Mouse (Mus musculus): ENCODE results near the gene Krtap1-4.
"Not testable (repeated sequence)": the region's sequence is repeated elsewhere in the genome, so short reads cannot be mapped to it uniquely, and the experiment has no call there.

Gene Krtap1-4

DNA sequence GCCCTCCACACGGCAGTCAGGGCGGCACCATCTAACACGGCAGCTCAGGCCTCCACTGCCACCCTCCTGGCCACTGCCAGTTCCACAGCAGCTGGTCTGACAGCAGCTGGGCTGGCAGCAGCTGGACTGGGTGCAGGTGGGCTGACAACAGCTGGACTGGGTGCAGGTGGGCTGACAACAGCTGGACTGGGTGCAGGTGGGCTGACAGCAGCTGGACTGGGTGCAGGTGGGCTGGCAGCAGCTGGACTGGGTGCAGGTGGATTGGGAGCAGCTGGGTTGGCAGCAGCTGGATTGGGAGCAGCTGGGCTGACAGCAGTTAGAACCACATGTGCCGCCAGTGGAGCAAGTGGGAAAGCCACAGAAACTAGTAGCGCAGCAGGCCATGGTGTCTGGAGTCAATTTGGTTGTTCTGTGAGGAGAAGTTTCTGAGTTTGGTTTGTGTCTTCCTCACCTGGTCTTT lies at the start of gene Krtap1-4:
Gene Krtap1-4 (minus strand): TSS at position 410 of the 460 bp plus-strand sequence.
- DNase-seq (ENCODE audit: low spot score in 2 of 2) = no peak

DNA sequence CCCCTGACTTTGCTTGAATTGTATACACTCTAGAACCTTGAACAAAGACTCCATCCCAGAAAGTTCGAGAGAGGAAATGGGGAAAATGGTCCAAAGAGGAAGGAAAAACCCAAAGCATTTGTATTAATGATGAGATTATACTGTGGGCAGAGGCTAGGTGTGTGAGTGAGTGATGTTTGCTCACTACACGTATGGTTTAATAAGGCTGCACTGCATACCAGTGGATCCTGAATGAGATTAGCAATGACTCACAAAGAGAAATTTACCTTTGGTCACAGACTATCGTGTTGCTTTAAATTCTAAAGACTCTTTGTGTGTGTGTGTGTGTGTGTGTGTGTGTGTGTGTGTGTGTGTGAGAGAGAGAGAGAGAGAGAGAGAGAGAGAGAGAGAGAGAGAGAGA lies 47.4 kb upstream of the Krtap1-4 start:
- DNase-seq (ENCODE audit: low spot score in 2 of 2) = no peak

DNA sequence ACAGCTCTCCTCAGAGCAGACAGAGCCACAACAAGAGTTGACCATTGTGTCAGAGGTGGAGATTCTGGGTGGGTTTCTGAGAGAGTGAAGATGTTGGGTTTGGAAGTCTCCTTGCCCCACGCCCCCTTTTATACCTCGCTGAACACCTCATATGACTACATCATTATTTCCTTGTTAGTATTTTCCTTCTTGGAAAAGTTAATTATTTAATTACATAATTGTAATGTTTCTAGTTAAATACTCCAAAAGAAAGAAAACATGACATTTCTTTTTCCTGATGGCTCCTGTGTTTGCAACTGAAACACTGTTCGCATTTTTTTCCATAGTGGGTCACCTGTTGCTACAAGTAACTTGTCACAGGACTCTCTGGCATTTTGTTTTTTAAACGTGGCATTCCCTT lies 44.7 kb upstream of the Krtap1-4 start, which contains the start of gene Krtap4-1:
Gene Krtap4-1 (minus strand): TSS at position 101 of the 400 bp plus-strand sequence.
- DNase-seq (ENCODE audit: low spot score in 2 of 2) = no peak

DNA sequence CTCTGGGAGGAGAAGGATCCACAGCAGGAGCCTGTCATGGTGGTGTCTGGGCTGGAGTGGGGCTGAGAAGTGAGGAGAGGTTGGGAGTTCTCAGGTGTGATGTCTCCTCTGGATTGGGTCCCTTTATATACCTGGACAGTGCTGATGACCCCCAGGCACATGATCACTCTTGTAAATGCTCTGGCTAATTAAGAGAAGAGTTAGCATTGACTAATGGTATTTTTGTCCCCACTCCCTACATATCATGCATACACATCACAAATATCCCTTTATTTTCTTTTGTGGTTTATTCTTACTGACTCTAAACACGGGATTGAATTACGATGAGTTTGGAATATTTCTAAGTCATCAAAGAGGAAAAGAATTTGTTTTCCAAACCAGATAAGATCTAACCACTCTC lies 36.9 kb upstream of the Krtap1-4 start, which contains the start of gene Gm11562:
Gene Gm11562 (minus strand): TSS at position 101 of the 400 bp plus-strand sequence.
- DNase-seq (ENCODE audit: low spot score in 2 of 2) = no peak

DNA sequence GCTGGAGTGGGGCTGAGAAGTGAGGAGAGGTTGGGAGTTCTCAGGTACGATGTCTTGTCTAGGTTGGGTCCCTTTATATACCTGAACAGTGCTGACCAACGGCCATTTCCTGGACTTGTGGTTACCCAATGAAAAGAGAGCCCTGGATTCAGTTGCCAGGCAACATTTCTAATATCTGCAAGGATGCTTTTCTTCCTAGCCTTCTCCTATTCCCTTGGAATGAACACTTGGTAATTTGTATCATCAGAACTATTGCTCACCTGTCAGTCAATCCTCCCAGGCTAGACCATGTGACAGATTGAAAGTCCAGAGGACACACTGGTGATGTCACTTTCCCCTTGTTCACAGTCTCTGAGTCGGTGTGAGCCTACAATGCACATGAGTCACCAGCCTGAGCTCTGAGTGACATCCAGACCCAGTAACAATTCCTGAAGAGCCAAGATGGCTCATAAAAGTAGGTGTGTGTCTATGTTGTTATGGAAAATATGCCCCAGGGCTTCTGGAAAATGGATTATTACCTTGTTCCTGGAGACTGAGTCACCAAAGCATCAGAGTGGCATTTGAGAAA lies 31.4 kb upstream of the Krtap1-4 start, which contains the start of gene Krtap2-4:
Gene Krtap2-4 (minus strand): TSS at position 51 of the 568 bp plus-strand sequence.
- no peak for DNase-seq (ENCODE audit: low spot score in 2 of 2)

DNA sequence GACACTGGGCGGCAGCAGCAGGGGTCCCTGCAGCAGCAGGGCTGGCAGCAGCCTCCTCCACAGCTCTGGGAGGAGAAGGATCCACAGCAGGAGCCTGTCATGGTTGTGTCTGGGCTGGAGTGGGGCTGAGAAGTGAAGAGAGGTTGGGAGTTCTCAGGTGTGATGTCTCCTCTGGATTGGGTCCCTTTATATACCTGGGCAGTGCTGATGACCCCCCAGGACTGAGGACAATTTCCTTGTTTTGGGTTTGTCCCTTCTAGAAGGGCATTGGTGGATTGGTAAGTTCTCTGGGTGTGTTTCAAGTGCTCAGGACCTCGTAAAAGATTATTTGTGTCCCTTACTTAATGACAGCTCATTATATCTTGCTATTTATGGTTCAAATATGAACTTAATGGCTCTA lies 26.6 kb upstream of the Krtap1-4 start, which contains the start of gene Gm11937:
Gene Gm11937 (minus strand): TSS at position 101 of the 400 bp plus-strand sequence.
- DNase-seq (ENCODE audit: low spot score in 2 of 2) = not testable (repeated sequence)

DNA sequence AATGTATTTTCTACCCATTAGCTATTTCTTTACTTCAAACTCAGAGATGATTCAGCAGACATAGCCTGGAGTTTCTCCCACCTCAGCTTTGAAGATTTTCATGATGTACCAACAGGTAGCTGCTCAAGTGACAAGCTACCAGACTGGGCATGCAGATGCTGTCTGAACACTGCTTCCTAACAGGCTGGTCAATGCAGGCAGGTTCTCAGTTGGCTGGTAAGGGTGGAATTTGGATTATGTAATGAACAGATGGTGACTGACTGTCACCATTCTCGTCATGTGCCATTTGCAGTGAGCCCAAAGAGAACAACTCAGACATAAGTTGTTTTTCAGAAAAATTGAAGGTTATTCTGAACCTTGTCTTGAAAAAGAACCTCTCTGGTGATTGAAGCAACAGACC lies 25.7 kb upstream of the Krtap1-4 start:
- no peak for DNase-seq (ENCODE audit: low spot score in 2 of 2)

DNA sequence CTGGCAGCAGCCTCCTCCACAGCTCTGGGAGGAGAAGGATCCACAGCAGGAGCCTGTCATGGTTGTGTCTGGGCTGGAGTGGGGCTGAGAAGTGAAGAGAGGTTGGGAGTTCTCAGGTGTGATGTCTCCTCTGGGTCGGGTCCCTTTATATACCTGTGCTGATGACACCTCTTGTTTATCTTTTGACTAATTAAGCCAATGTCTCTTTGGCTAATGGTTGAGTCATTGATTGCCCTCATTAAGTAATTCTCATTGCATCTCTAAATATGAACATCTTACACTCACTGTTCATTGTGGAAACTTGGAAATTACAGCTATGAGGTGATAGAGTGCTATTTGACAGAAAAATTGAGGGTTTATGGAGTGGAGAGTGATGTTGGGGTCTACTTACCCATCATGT lies 19.8 kb upstream of the Krtap1-4 start, which contains the start of gene Gm11938:
Gene Gm11938 (minus strand): TSS at position 101 of the 400 bp plus-strand sequence.
- DNase-seq (ENCODE audit: low spot score in 2 of 2) = not testable (repeated sequence)

DNA sequence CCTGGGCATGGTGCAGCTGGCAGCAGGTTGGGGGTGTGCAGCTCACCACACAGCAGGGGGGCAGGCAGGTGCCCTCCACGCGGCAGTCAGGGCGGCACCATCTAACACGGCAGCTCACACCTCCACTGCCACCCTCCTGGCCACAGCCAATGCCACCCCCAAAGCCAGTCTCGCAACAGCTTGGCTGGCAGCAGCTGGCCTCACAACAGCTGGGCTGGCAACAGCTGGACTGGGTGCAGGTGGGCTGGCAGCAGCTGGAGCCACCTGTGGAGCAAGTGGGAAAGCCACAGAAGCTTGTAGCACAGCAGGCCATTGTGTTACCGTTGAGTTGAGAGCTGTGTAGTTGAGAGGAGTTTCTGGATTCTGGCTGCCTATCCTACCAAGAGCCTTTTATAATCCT lies 14.3 kb upstream of the Krtap1-4 start, which contains the start of gene Krtap9-3:
Gene Krtap9-3 (minus strand): TSS at position 364 of the 400 bp plus-strand sequence.
- DNase-seq (ENCODE audit: low spot score in 2 of 2) = not testable (repeated sequence)

DNA sequence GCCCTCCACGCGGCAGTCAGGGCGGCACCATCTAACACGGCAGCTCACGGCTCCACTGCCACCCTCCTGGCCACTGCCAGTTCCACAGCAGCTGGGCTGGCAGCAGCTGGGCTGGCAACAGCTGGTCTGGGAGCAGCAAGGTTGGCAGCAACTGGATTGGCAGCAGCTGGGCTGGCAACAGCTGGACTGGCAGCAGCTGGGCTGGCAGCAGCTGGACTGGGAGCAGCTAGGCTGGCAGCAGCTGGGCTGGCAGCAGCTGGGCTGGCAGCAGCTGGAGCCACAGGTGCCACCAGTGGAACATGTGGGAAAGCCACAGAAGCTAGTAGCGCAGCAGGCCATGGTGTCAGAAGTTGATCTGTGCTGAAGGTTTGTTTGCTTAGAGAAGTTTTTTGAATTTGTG lies 7.5 kb upstream of the Krtap1-4 start, which contains the start of gene Krtap1-3:
Gene Krtap1-3 (minus strand): TSS at position 359 of the 400 bp plus-strand sequence.
- DNase-seq (ENCODE audit: low spot score in 2 of 2) = no peak

DNA sequence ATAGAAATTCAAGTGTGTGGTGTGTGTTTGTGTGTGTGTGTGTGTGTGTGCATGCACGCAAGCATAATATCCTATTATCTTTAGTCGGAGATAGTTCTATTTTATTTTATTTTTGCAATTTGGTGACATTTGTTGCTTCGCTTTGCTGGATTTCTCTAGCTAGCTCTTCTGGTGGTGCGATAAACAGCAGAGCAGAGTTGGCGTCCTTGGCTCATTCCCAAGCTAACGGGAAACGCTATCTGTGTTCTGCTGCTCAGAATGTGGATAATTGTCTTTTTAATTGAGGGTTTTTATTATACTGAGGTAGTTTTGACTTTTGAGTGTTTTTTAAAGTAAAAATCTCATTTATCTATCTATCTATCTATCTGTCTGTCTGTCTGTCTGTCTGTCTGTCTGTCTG lies 1.6 kb upstream of the Krtap1-4 start:
- DNase-seq (ENCODE audit: low spot score in 2 of 2) = no peak

DNA sequence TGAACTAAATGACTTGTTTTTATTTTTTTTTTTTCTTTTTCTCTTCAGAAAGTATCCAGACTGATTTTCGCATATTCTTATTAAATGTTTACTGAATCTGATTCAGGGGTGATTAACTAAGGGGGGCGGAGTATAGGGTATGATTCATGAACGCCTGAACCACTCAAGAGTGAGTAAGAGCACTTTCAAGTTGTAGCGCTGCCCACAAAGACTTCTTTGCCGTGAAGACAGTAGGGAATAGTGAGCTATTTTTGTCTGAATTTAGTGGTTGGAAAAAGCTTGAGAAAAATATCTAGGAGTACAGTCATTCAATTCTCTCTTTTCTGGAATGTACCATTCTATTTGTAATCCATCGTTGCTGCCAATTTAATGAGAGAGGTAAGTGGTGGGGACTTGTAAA lies 1.9 kb downstream of the Krtap1-4 start:
- no peak for DNase-seq (ENCODE audit: low spot score in 2 of 2)

DNA sequence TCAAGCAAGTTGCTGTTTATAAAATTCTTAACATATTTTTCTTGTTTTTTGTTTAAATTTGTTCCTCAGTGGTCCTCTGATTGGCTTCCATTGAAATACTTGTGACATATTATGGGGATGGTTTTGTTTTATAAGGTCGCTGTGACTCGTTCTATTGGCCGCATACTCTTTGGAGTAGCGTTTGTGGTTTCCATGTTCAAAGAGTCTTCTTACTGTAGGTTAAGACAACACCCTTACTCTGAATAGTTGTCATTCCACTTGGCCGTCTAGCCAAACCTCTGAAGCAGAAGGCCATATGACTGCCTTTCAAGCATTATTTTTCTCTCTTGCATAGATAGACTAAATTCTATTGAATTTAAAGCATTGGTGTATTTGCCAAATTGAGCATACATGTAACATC lies 2.4 kb downstream of the Krtap1-4 start:
- DNase-seq (ENCODE audit: low spot score in 2 of 2) = no peak

DNA sequence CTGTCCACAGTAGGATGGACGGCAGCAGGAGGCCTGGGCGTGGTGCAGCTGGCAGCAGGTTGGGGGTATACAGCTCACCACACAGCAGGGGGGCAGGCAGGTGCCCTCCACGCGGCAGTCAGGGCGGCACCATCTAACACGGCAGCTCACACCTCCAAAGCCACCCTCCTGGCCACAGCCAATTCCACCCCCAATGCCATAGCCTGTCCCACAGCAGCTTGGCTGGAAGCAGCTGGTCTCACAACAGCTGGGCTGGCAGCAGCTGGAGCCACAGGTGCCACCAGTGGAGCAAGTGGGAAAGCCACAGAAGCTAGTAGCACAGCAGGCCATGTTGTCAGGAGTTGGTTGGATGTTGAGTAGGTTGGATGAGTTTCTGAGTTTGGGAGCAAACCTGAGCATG lies 2.8 kb downstream of the Krtap1-4 start, which contains the start of gene Krtap1-5:
Gene Krtap1-5 (minus strand): TSS at position 381 of the 400 bp plus-strand sequence.
- no peak for DNase-seq (ENCODE audit: low spot score in 2 of 2)

DNA sequence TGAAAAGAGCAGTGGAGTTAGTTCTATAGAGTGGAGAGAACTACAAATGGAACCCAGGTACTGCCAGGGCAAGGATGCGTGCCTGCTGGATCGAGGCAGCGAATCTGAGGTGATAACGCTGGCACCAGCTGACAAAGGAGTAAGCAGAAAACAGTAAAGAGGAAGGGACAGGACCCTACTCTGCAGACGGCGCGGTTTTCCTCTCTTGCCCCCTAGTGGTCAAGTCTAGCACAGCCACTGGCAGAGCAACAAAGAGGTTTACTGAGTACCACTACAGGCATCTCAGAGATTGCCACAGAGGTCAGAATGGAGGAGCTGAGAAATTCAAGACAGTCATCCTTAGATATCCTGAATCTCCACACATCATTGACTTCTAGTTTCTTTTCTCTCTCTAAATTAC lies 9.3 kb downstream of the Krtap1-4 start:
- peak; percentile 14 to 19 for DNase-seq (ENCODE audit: low spot score in 2 of 2)

DNA sequence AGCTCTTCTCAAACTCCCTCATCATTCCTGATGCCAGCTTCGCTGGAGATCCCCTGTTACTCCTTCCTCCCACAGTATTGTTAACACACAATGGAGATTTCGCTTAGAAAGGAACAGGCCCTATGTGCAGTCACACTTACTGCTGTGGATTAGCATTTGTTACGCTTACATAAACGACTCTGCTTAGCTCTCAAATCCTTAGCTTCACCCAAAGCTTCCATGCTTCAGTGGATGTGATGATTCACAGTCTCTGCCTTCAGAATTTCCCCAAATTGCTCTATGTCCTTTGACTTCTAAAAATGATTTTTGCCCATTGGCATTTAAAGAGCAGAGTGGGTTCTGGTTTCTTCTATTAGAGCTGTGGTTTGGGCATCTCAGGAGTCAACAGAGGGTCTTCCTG lies 10.3 kb downstream of the Krtap1-4 start:
- no peak for DNase-seq (ENCODE audit: low spot score in 2 of 2)

DNA sequence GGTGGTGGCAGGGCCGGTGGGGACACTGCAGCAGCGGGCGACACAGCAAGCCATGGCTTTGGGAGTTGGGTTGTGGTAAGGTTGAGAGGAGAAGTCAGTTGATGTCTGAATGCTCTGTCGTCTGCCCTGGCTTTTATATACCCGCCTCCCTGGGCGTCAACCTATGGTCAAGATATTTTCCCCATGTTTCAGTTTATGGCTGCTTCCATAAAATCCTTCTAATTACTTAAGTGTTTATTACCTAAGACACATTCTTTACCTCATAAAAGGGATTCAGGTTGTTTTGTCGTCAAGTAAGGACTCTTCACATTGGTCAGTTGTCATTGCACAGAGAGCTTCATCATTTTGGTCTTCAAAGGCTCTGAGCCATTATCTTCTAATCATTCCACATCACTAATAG lies 16.9 kb downstream of the Krtap1-4 start, which contains the start of gene Krtap3-1:
Gene Krtap3-1 (minus strand): TSS at position 101 of the 400 bp plus-strand sequence.
- DNase-seq (ENCODE audit: low spot score in 2 of 2) = no peak

DNA sequence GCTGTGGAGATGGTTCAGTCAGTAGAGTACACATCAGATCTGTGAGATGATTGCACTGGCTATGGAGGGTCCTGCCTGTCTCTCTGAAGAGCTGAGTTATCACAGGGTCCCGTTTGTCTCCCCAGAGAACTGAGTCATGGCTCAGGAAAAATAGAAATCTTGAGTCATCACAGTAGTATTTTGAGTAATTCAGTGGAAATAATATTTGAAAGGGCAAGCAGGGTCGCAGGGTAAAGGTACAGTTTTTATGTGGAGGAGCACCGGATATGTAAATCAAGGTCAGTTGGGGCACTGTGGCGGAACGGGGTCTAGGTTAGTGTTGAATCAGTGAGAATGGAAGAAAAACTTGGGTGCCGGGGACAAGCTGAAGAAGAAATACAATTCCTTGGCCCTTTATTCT lies 20.9 kb downstream of the Krtap1-4 start:
- DNase-seq (ENCODE audit: low spot score in 2 of 2) = no peak

DNA sequence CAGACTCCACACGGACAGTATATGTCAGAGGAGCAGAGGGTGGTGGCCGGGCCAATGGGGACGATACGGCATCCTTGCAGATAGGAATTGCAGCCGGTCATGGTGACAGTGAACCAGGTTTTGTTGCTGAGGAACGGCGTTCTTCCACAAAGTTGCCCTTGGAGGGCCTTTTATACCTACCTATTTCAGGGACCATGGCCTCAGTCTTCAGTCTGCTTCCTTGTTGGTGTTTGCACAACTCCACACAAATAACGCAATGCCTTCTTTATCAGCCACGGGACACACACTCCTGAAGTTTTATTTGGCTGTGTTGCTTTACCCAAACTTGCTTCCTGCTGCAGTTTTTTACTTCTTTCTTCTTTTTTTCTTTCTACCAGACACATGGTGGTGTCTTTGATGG lies 24.1 kb downstream of the Krtap1-4 start, which contains the start of gene Gm11939:
Gene Gm11939 (minus strand): TSS at position 101 of the 400 bp plus-strand sequence.
- no peak for DNase-seq (ENCODE audit: low spot score in 2 of 2)

DNA sequence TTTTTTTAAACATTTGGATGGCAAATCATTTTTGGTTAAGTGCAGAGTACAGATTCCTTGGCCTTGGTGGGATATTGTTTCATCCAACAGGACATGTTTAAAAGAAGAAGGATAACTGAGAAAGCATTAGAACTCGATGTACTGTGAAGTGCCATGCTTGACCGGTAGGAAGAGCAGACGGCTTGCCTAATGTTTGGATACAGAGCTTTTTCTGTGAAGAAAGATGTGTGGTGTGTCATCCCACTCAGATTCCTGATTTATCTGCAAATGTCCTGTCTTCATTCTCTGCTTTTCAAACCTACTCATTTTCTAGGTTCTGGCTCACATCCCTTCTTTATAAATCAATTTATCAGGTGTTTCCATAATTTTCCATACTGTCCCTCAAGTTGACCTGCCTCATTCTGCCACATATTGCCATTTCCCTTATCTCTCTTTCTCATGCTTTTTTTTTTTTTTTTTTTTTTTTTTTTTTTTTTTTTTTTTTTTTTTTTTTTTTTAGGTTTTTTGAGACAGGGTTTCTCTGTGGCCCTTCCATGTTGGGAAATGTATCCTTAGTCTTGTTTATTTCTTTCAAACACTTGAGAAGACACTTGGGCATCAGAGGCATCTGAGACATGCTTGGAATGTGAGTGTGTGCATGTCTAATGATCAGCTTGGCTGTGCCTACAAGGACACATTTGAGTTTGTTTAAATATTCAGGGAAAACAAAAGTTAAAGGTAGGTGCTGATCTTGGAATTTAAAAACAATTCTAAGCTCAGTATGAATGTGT lies 25.3 kb downstream of the Krtap1-4 start:
- DNase-seq (ENCODE audit: low spot score in 2 of 2) = no peak

DNA sequence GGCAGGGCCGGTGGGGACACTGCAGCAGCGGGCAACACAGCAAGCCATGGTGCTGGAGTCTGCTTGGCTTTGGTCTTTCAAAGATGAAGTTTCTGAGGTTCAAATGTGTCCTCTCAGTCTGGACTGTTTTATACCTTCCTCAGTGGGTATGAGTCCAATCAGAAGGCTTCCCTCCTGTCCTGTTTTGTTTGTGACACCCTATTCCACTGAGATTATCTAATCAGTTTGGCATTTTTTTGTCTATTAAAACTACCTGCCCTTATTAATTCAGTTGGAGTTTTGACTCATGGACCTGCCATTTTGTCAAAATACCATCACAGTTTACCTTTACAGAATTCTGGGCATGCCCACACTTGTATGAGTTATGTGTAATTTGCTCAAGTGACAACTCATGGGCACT lies 26.7 kb downstream of the Krtap1-4 start, which contains the start of gene Krtap3-2:
Gene Krtap3-2 (minus strand): TSS at position 101 of the 400 bp plus-strand sequence.
- no peak for DNase-seq (ENCODE audit: low spot score in 2 of 2)

DNA sequence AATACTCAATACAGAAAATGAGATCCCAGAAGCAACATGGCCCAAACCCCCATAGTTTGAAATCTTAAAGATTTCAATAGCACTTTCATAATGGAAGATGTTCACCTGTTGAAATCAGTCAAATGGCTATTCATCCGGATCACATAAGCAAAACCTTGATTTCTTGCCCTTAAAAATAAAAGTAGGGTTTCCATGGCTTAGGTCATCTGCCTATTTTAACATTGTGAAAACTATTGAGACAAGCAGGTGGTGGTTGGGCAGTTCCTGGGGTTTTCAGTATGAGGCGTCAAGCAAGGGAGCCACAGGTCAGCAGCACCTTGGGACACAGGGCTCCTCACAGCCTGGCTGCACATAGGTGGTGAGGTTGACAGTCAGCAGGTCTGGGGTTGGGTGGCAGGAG lies 27.3 kb downstream of the Krtap1-4 start:
- no peak for DNase-seq (ENCODE audit: low spot score in 2 of 2)

All from spleen, postnatal 36 days (tissue).